Mouse (Mus musculus): Measurements from ENCODE around the gene Mad2l1.

GRCm38 (mm10) chr6:66535028-66535862, at the start of gene Mad2l1:
- TF ChIP-seq POLR2A (IDR thresholded peaks at IDR 0.05; ENCODE audit: control insufficient read depth, extremely low read depth, insufficient read depth, low read length, poor library complexity) (no peak), CTCF (IDR thresholded peaks at IDR 0.05; ENCODE audit: borderline replicate concordance, control insufficient read depth, extremely low read depth, insufficient read depth, low read length, poor library complexity) (no peak)
